ENCODE assay signal across 9 mouse cellular contexts in the genomic region with DNA sequence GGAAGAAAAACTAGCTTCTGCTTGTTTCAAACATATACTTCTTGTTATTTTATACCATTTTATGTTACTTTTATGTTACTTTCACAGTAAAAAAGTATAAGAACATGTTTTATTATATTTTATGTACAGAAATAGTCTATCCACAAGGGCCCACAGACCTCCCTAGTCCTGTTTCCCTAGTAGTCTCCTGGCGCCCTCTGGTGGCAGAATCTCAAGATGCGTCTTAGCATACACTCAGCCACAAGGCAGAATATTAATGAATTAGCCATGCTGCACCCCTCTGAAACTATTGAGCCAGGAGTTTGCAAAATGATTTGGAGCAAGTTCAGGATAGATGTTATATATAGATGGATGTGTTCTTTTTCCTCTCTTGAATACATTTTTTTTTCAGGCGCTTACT.
DNase-seq lines count a peak whose midpoint lies in the region; ATAC-seq lines count a peak whose summit lies in the region.
"Had no signal": no experiment of that assay in that cellular context is flagged by ENCODE, and none has a peak within 500 bp of the region (broad histone marks: within the 10 kb centered on the region; RNA-seq: fewer than 3 reads in every experiment).

No protein-coding gene starts in this region.

- no peak overlapping the region for H3K4me2 ChIP-seq in liver, embryonic 12.5 days
- H3K4me2 ChIP-seq: heart, embryonic 13.5 days had no signal

- no peaks in the 10 kb centered on the region for H3K9me3 ChIP-seq in liver, embryonic 12.5 days (replicated peaks)
- H3K9me3 ChIP-seq: heart, embryonic 13.5 days had no signal

- no peak overlapping the region for H3K27ac ChIP-seq in liver, embryonic 12.5 days
- H3K27ac ChIP-seq: heart, embryonic 13.5 days had no signal

- intact Hi-C loops in gastrocnemius, postnatal 14 days (cut with DNase I; ENCODE audit: low total_unique reads) = no loop called here

- no peaks in the 10 kb centered on the region for H3K36me3 ChIP-seq in liver, embryonic 12.5 days
- H3K36me3 ChIP-seq: heart, embryonic 13.5 days had no signal

- no peak overlapping the region for H3K4me3 ChIP-seq in liver, embryonic 12.5 days
- H3K4me3 ChIP-seq: heart, embryonic 13.5 days had no signal

- no peak overlapping the region for H3K9ac ChIP-seq in liver, embryonic 12.5 days
- H3K9ac ChIP-seq: heart, embryonic 13.5 days had no signal

- DNase-seq in CD4-positive helper T cell, adult 2 months (ENCODE audit: low read depth, low spot score) = peak; percentile 26
- DNase-seq in R1 (ENCODE audit: low read depth, low spot score) = peak; percentile 79
- peak; percentile 52 to 60 for DNase-seq in cerebellum, postnatal 36 days
- DNase-seq in gastrocnemius, postnatal 14 days = peak; percentile 66
- peak; percentile 93 for DNase-seq in kidney, postnatal 10 days
- peak; percentile 83 for DNase-seq in retina, postnatal 1 day
- peak; percentile 84 for DNase-seq in thymus, postnatal 4 days

- H3K4me1 ChIP-seq in liver, embryonic 12.5 days = no peaks in the 10 kb centered on the region
- H3K4me1 ChIP-seq: heart, embryonic 13.5 days had no signal

- 12% methylated on average over 3 of the region's 3 CpGs for WGBS in liver, embryonic 12.5 days (ENCODE audit: insufficient replicate concordance)

- ATAC-seq in liver, embryonic 12.5 days = 0 out of 2 replicates have a peak, but pooled peaks have one; percentile 66

- no peaks in the 10 kb centered on the region for H3K27me3 ChIP-seq in liver, embryonic 12.5 days (replicated peaks)
- H3K27me3 ChIP-seq: heart, embryonic 13.5 days had no signal

Comparison
In these comparisons a context has a peak if more than half of its experiments do, and no peak if none do; other contexts are left out.
1. DNase-seq: peak in every context shown above with its lines; median percentile 93 in kidney, postnatal 10 days; 84 in thymus, postnatal 4 days; 83 in retina, postnatal 1 day; 79 in R1; 66 in gastrocnemius, postnatal 14 days; 56 in cerebellum, postnatal 36 days; 26 in CD4-positive helper T cell, adult 2 months.